Mouse (Mus musculus): ENCODE measurements around the gene Gm21976.

The Gm21976 gene

GRCm38 (mm10) chr13:98353709-98354089 lies 74.0 kb downstream of the Gm21976 start:
- no peak for DNase-seq (ENCODE audit: low spot score in 2 of 2)

- no peak for DNase-seq (ENCODE audit: low spot score in 2 of 2)
Measured at GRCm38 (mm10) chr13:98354090-98354801, 74.6 kb downstream of the Gm21976 start, which contains the start of gene Foxd1. Gene Foxd1 (plus strand): TSS chr13:98354242.

- DNase-seq (ENCODE audit: low spot score in 2 of 2) = no peak
Measured at GRCm38 (mm10) chr13:98354871-98355558, 75.3 kb downstream of the Gm21976 start.

- no peak for DNase-seq (ENCODE audit: low spot score in 2 of 2)
Measured at GRCm38 (mm10) chr13:98355559-98356111, 75.9 kb downstream of the Gm21976 start.

GRCm38 (mm10) chr13:98356176-98356972 lies 76.7 kb downstream of the Gm21976 start:
- no peak for DNase-seq (ENCODE audit: low spot score in 2 of 2)
